Mouse (Mus musculus): Measurements from ENCODE around the gene Lag3.

Lag3 gene

GRCm38 (mm10) chr6:124911533-124912218, at the start of gene Lag3:
TSS of gene Lag3 (minus strand) at chr6:124911705.
- DNase-seq = no peak

- no peak for DNase-seq
Observed at GRCm38 (mm10) chr6:124961021-124961420, 49.5 kb upstream of the Lag3 start.

GRCm38 (mm10) chr6:124959960-124960359, 48.5 kb upstream of the Lag3 start:
- no peak for DNase-seq

- DNase-seq = no peak
Observed at GRCm38 (mm10) chr6:124958127-124958526, 46.6 kb upstream of the Lag3 start.

- DNase-seq = no peak
Observed at GRCm38 (mm10) chr6:124955212-124955611, 43.7 kb upstream of the Lag3 start.

- no peak for DNase-seq
Observed at GRCm38 (mm10) chr6:124953991-124954715, 42.6 kb upstream of the Lag3 start.

- DNase-seq = no peak
Observed at GRCm38 (mm10) chr6:124943526-124943925, 32.0 kb upstream of the Lag3 start.

- no peak for DNase-seq
Observed at GRCm38 (mm10) chr6:124941679-124942078, 30.2 kb upstream of the Lag3 start.

GRCm38 (mm10) chr6:124938554-124938953, 27.0 kb upstream of the Lag3 start:
- DNase-seq = no peak

- DNase-seq = no peak
Observed at GRCm38 (mm10) chr6:124937493-124937892, 26.0 kb upstream of the Lag3 start.

- no peak for DNase-seq
Observed at GRCm38 (mm10) chr6:124936681-124937080, 25.2 kb upstream of the Lag3 start.

GRCm38 (mm10) chr6:124934670-124935069, 23.2 kb upstream of the Lag3 start:
- no peak for DNase-seq

- no peak for DNase-seq
Observed at GRCm38 (mm10) chr6:124933127-124933526, 21.6 kb upstream of the Lag3 start.

- no peak for DNase-seq
Observed at GRCm38 (mm10) chr6:124932314-124932695, 20.8 kb upstream of the Lag3 start.

GRCm38 (mm10) chr6:124931525-124932313, 20.2 kb upstream of the Lag3 start:
- DNase-seq = peak; percentile 68

GRCm38 (mm10) chr6:124930754-124931524, 19.4 kb upstream of the Lag3 start, which contains the start of gene Mlf2:
TSS of gene Mlf2 (plus strand) at chr6:124931386.
- DNase-seq = peak; percentile 99

GRCm38 (mm10) chr6:124930231-124930630, 18.7 kb upstream of the Lag3 start:
- DNase-seq = no peak

- DNase-seq = no peak
Observed at GRCm38 (mm10) chr6:124925941-124926340, 14.4 kb upstream of the Lag3 start.

GRCm38 (mm10) chr6:124925173-124925793, 13.8 kb upstream of the Lag3 start:
- no peak for DNase-seq

- DNase-seq = no peak
Observed at GRCm38 (mm10) chr6:124921539-124921938, 10.0 kb upstream of the Lag3 start.

- DNase-seq = no peak
Observed at GRCm38 (mm10) chr6:124920318-124921085, 9.0 kb upstream of the Lag3 start.
